Mouse (Mus musculus) bone marrow, adult 2 months (tissue): Measurements from ENCODE around the gene Col4a1. TPM values are rescaled to one million over a fixed set of nuclear protein-coding genes. Genes with fewer than 3 reads are reported as not detected.
A peak's percentile ranks its signal among the peaks of the same experiment; 100 is the strongest.

Experiments used
- H3K27ac ChIP-seq: fragments of 200-500 bp; 2 replicates; pipeline ENCODE4 v1.5.1; 2012; ENCODE audit warnings: low read depth, mild to moderate bottlenecking, control low read depth, inconsistent platforms, low read length; ENCODE audit not compliant: control insufficient read depth, poor library complexity, insufficient read depth
- H3K4me1 ChIP-seq: fragments of 200-500 bp; 2 replicates; pipeline ENCODE4 v1.6.1; 2011; ENCODE audit warnings: low read length; ENCODE audit not compliant: control insufficient read depth, insufficient read depth
- H3K4me3 ChIP-seq: fragments of 200-500 bp; replicated peaks from 2 replicates; pipeline ENCODE3; 2011; ENCODE audit warnings: mild to moderate bottlenecking, low read depth, low read length, control low read depth; ENCODE audit not compliant: control insufficient read depth
- CTCF ChIP-seq: fragments of 200-500 bp; IDR thresholded peaks from 2 replicates; pipeline ENCODE4 v1.5.1; 2011; ENCODE audit warnings: low read length, control low read depth; ENCODE audit not compliant: control insufficient read depth, insufficient read depth
- POLR2A ChIP-seq: fragments of 200-500 bp; IDR thresholded peaks from 2 replicates; pipeline ENCODE4 v1.6.1; 2011; ENCODE audit warnings: low read depth, mild to moderate bottlenecking, control low read depth, low read length, borderline replicate concordance; ENCODE audit not compliant: control insufficient read depth
- WGBS: fragments of 180-500 bp; shearing (Covaris S2); methylation state at CpG from one replicate; pipeline ENCODE4 v1.1.7; 2018; 5-methylcytosine and 5-hydroxymethylcytosine counted together
- polyA plus RNA-seq: library from polyadenylated mRNA; stranded (reverse); fragments of >200 nt; gene quantifications from 2 replicates; pipeline ENCODE4 v1.2.4, GENCODE M21; 2011; ENCODE audit warnings: low replicate concordance; ENCODE audit not compliant: missing spikeins, insufficient read depth, insufficient read length

Col4a1 gene
- polyA plus RNA-seq, 1 experiment = 6.7 TPM

DNA sequence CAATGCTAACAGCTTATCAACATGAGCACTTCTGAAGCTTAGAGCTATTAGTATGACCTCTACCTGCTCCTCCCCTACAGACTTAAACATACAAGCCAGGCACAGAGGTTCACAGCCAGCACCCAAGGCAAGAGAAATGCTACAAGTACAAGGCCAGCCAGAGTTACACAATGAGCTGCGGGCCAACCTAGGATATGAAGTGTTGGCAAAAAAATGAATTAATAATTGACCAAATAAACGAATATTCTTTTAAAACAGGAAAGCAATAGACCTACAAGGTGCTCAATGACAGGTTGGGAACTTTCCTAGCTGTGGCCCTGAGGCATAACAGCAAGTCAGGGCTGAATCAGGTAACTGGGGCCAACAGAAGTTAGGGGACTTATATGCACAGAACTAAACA is 58.1 kb downstream of the Col4a1 start:
- no peak for TF ChIP-seq POLR2A
- TF ChIP-seq CTCF = no peak
- WGBS = 60% methylated on average over 2 of the region's 2 CpGs

GRCm38 (mm10) chr8:11253556-11253955 is 59.1 kb downstream of the Col4a1 start:
- H3K27ac ChIP-seq = no peak overlapping the region
- H3K4me1 ChIP-seq = peaks cover 5% of the 10 kb centered on the region
- TF ChIP-seq POLR2A (no peak), CTCF (peak; percentile 91)
- 81% methylated on average over 1 of the region's 1 CpGs for WGBS
- H3K4me3 ChIP-seq = no peak overlapping the region

More for the DNA sequence above, 58.1 kb downstream of the Col4a1 start:
- H3K27ac ChIP-seq = no peak overlapping the region
- H3K4me1 ChIP-seq = peaks cover 5% of the 10 kb centered on the region
- H3K4me3 ChIP-seq = no peak overlapping the region

GRCm38 (mm10) chr8:11253041-11253440 is 59.6 kb downstream of the Col4a1 start:
- H3K27ac ChIP-seq = no peak overlapping the region
- no peak for TF ChIP-seq CTCF
- H3K4me1 ChIP-seq = peaks cover 5% of the 10 kb centered on the region
- H3K4me3 ChIP-seq = no peak overlapping the region
- WGBS = 86% methylated on average over 10 of the region's 10 CpGs

GRCm38 (mm10) chr8:11252235-11252774 is 60.3 kb downstream of the Col4a1 start:
- Histone ChIP-seq H3K4me1 (peaks cover 5% of the 10 kb centered on the region), H3K27ac (no peak overlapping the region), H3K4me3 (no peak overlapping the region)
- 75% methylated on average over 7 of the region's 7 CpGs for WGBS
- TF ChIP-seq POLR2A (no peak), CTCF (no peak)

DNA sequence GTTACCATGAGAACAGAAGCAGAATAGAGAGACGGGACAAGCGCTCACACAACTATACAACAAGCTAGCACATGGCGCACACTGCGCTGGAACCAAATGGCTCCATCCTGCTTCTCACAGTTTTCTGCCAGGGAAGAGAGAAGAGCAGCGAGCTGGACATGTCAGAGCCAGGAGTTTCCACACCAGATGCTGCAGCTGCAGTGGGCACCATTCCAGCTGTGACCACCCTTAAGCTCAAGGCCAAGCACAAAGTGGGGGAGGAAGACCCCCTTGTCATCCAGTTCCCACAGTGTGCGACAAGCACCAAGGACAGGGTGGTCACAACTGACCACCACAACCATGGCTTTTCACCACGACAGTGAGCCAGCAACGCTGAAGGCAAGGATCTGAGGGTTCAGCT is 62.5 kb downstream of the Col4a1 start:
- TF ChIP-seq POLR2A (no peak), CTCF (no peak)
- peak overlapping the region; percentile 30; the same call in 1 of the 2 replicates for H3K27ac ChIP-seq
- no peak overlapping the region for H3K4me3 ChIP-seq
- H3K4me1 ChIP-seq = peaks cover 5% of the 10 kb centered on the region
- WGBS = 41% methylated on average over 8 of the region's 8 CpGs

GRCm38 (mm10) chr8:11249541-11250058 is 63.0 kb downstream of the Col4a1 start:
- peaks cover 5% of the 10 kb centered on the region for H3K4me1 ChIP-seq
- WGBS = 52% methylated on average over 7 of the region's 7 CpGs
- TF ChIP-seq CTCF = no peak
- no peak for TF ChIP-seq POLR2A
- no peak overlapping the region for H3K4me3 ChIP-seq
- no peak overlapping the region for H3K27ac ChIP-seq

- H3K4me1 ChIP-seq = peaks cover 5% of the 10 kb centered on the region
- TF ChIP-seq CTCF (no peak), POLR2A (no peak)
- no peak overlapping the region for H3K4me3 ChIP-seq
- WGBS = 75% methylated on average over 7 of the region's 7 CpGs
- H3K27ac ChIP-seq = no peak overlapping the region
These were observed 63.9 kb downstream of the Col4a1 start for GRCm38 (mm10) chr8:11248712-11249111.

DNA sequence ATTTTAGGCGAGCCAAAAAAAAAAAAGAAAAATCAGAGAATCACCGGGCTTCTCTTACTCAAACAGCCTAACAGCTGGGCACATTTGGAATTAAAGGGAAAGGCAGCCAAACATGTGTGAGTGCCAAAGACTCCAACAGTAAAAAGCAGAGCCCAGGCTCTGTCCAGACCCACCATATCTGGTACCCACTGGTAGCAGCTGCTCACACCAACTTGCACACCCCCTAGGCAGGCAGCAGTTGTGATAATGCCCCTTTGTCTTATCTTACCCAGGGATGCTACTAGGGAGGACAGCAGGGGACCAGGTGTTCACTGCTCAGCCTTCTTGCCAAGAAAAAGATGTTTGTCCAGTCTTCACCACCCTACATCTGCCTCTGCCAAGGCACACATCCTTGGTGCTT is 71.1 kb downstream of the Col4a1 start:
- Histone ChIP-seq H3K27ac (no peak overlapping the region), H3K4me1 (no peaks in the 10 kb centered on the region), H3K4me3 (no peak overlapping the region)
- TF ChIP-seq POLR2A (no peak), CTCF (no peak)
- 80% methylated on average over 2 of the region's 2 CpGs for WGBS

GRCm38 (mm10) chr8:11234879-11235210 is 77.8 kb downstream of the Col4a1 start:
- Histone ChIP-seq H3K27ac (no peak overlapping the region), H3K4me3 (no peak overlapping the region), H3K4me1 (no peaks in the 10 kb centered on the region; the same call in 1 of the 2 replicates)
- TF ChIP-seq POLR2A = no peak
- TF ChIP-seq CTCF = no peak
- WGBS = 73% methylated on average over 6 of the region's 6 CpGs
